Mouse (Mus musculus): Measurements from ENCODE around the gene Bcl11a.

The Bcl11a gene

DNA sequence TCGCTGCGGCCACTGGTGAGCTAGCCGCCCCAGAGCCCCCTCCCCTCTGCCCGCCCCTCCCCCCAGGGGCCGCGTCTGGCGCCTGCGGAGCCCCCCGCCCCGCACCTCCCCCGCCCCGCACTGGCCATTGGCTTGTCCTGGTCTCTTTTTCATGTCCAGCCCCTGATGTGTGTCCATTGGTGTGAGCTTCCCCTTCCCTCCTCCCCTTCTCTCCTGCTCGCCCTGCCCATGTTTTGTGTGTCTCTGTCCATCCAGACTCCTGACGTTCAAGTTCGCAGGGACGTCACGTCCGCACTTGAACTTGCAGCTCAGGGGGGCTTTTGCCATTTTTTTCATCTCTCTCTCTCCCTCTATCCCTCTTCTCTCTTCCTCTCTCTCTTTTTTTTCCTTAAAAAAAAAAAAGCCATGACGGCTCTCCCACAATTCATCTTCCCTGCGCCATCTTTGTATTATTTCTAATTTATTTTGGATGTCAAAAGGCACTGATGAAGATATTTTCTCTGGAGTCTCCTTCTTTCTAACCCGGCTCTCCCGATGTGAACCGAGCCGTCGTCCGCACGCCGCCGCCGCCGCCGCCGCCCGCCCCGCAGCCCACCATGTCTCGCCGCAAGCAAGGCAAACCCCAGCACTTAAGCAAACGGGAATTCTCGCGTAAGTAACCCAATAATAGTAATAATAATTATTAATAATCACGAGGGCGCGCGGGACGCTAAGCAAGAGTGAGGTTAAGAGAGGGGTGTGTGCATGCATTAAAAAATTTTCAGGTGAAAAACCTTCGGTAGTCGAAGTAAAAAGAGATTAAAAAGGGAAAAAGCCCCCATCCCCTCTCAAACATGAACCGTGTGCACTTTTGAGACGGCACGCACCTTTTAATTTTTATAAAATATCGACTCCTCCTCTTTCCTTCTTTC, at the start of gene Bcl11a:
Gene Bcl11a (plus strand): TSS at position 262 of the 911 bp plus-strand sequence.
- DNase-seq (ENCODE audit: low read depth, low spot score), result peak; percentile 97

GRCm38 (mm10) chr11:24044025-24044424, 33.8 kb upstream of the Bcl11a start:
- no peak for DNase-seq (ENCODE audit: low read depth, low spot score)

GRCm38 (mm10) chr11:24049226-24050031, 28.4 kb upstream of the Bcl11a start:
- peak; percentile 82 for DNase-seq (ENCODE audit: low read depth, low spot score)

GRCm38 (mm10) chr11:24050032-24050757, 27.7 kb upstream of the Bcl11a start:
- DNase-seq (ENCODE audit: low read depth, low spot score), result no peak

DNA sequence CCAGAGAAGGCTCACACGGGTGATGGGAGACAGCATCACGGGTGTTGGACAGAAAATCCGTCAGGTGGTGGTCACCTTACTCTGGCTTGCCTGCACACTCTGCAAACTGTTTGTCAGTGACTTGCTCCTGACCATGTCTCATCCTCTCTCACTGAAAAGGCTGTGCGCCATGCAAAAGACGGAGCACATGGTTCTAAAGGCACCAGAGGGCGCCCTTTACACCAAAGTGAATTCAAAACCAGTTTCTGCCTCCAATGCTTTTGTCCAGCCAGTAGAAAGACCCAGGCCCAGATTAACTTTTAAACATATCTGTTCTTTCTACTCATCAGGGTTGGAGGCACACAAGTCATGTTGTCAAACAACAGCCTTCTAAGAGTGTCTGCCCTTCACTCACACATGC, 25.0 kb upstream of the Bcl11a start:
- peak; percentile 45 for DNase-seq (ENCODE audit: low read depth, low spot score)

GRCm38 (mm10) chr11:24059137-24059536, 18.7 kb upstream of the Bcl11a start:
- DNase-seq (ENCODE audit: low read depth, low spot score), result no peak

- DNase-seq (ENCODE audit: low read depth, low spot score), result peak; percentile 16
Observed at GRCm38 (mm10) chr11:24060428-24060827, 17.4 kb upstream of the Bcl11a start.

GRCm38 (mm10) chr11:24061819-24062218, 16.0 kb upstream of the Bcl11a start:
- DNase-seq (ENCODE audit: low read depth, low spot score), result peak; percentile 68

GRCm38 (mm10) chr11:24062495-24063096, 15.3 kb upstream of the Bcl11a start:
- peak; percentile 54 for DNase-seq (ENCODE audit: low read depth, low spot score)

DNA sequence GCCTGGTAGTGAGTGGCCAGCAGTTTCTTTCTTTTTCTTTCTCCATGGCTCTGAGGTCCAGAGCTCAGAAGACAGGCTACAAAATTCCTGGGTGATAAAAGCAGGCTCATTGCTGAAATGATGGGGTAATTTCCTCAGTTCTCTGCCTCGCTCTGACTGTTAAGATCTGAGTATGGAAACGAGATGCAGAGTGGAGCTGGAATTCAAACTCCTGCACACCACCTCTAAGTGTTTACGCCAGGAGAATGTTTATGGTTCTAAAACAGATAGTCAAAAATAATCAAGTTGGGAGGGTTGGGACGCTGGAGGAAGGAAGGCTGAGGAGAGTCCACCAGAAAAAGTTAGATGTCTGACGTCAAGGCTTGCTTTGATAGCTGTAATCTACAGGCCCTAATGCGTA, 13.6 kb upstream of the Bcl11a start:
- no peak for DNase-seq (ENCODE audit: low read depth, low spot score)

DNA sequence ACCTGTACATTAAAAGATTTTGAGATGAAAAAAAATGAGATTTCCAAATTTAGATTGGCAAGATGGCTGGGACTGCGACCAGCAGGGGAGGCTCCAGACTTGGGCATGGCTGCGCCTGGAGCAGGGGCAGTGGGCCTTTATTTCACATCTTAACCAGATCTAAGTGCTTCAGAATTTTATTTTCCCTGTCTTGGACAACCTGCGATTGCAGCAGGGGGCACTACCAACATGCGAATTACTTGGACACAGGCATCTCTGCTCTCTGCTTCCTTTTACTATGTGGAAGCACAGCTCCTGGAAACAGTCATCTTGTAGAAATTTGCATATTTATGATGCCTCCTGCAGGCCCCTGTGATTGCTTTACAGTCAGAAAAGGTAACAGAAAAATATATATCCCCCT, 12.5 kb upstream of the Bcl11a start:
- no peak for DNase-seq (ENCODE audit: low read depth, low spot score)

DNA sequence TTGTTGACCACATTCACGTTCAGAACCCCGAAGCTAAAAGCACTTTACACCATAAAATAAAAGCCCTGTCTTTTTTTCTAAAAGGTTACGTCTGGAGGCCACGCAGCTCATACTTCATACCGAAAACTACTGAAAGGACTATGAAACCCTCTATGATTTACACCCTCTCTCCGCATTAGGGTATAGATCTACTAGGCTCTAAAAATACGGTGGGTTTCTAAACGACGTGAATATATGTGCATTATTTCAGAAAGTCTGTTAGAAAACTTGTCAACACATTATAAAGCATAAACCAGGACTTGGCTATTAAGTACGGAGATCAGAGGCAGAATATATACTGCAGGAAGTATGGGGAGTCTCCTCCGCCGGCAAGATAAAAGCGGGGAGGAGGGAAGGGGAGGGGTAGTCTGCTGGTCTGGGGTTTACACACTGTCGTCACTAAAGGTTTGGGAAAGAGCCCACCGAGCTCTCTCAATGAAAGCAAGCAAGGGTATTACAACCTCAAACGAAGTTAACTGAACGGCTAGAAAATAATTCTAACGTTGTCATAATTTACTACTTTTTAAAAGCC, 3.8 kb upstream of the Bcl11a start:
- DNase-seq (ENCODE audit: low read depth, low spot score), result peak; percentile 71

DNA sequence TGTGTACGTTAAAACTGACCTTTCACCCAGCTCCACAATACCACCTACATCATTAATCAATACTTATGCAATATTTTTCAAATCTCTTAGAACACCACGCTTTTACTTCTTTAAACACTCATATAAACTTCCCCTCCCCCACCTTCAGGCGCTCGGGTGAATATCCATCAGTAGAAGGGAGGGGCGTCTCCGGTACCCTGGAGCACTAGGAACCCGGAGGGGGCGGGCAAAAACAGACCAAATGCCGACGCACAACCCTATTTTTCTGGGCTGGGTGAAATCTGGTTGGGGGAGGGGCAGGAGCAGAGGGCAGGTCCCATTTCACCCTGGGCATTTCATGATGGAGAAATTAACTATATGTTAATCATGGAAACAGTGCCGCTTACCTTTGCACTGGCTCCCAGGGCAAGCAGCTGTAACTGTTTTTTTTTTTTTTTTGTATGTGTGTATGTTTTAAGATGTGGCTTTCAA, 3.2 kb upstream of the Bcl11a start, which contains the start of gene A830031A19Rik:
Gene A830031A19Rik (minus strand): TSS at position 421 of the 471 bp plus-strand sequence.
- peak; percentile 52 for DNase-seq (ENCODE audit: low read depth, low spot score)

GRCm38 (mm10) chr11:24075486-24076126, 2.2 kb upstream of the Bcl11a start:
- DNase-seq (ENCODE audit: low read depth, low spot score), result no peak

DNA sequence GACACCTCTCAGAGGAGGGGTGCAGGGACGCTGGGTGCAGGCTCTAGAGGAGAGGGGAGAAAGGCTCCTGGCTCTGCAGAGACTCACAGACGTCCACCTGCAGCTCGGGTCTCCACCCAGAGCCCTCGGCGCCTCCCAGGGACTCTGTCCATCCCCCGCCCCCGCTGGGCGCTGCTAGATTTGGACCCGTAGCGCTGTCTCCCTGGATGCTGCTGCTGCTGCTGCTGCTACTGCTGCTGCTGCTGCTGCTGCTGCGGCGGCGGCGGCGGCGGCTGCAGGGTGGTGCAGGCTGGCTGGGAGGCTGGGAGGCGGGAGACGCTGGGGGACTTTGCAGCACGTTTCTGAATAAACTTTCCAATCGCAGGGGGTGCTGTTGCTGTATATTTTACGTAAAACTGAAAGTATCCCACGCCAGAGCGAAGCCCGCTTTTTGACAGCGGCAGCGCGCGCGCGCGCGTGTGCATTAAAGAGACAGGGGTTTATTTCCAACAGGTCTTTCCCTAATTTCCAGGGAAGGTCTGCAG, 1.7 kb upstream of the Bcl11a start:
- peak; percentile 81 for DNase-seq (ENCODE audit: low read depth, low spot score)

DNA sequence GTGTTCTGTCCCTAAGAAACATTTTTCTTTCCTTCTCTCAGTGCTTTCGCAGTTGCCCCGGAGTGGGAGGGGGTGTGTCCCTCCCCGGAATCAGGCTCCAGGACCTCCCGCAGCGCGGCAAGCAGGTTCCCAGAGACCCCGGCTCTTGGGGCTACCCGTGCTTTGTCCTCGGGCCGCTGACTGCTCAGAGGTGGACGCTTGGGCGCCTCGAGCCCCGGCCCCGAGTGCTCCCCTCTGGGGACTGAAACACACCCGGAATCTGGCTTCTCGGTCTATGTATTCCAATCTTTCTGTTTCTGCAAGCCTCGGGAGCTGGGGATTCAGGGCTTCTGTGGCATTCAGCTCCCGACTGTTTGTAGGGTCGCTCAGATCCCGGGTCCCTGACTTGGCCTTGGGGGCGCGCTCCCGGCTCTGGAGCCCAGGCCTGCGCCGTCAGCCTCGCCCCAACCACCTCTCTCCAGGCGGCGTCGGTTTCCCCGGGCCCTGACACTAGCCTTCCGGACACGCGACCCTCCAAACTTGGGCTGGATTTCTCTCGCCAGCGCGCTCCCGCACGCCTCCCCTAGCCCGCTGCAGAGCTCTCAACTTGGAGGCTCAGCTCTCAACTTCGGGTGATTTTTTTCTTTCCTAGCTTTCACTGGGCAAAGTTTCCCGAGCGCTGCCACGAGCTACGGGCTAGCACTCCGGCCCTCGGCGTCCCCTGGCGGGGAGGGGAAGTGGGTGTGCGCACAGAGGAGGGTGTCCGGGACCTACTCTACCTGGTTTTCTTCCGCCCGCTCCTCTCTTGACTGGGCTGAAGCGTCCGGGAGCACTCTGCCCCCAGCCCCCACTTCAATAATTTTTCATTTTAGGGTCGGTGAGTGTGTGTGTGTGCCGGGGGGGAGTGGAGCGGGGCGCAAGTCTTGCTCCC, 780 bp upstream of the Bcl11a start:
- DNase-seq (ENCODE audit: low read depth, low spot score), result peak; percentile 70

GRCm38 (mm10) chr11:24078706-24079316, 955 bp downstream of the Bcl11a start:
- DNase-seq (ENCODE audit: low read depth, low spot score), result no peak

All from mesoderm, embryonic 11.5 days (tissue).